Mouse (Mus musculus): Measurements from ENCODE around the gene Rerg.

- TF ChIP-seq POLR2A (IDR thresholded peaks at IDR 0.05; ENCODE audit: borderline replicate concordance, extremely low read depth, insufficient read depth, insufficient read length, poor library complexity, severe bottlenecking) (no peak), CTCF (IDR thresholded peaks at IDR 0.05; ENCODE audit: borderline replicate concordance, extremely low read depth, insufficient read depth, insufficient read length) (no peak)
Observed at GRCm38 (mm10) chr6:137159372-137159926, 10.8 kb downstream of the Rerg start.
